Mouse (Mus musculus) heart, postnatal 14 days (tissue): ENCODE data around the gene Zfp961. TPM values are rescaled to one million over a fixed set of nuclear protein-coding genes. Genes with fewer than 3 reads are reported as not detected.
A peak's percentile ranks its signal among the peaks of the same experiment; 100 is the strongest.
"Not testable (repeated sequence)": the region's sequence is repeated elsewhere in the genome, so short reads cannot be mapped to it uniquely, and the experiment has no call there.

Source experiments
- DNase-seq, 2 experiments: peaks; one replicate each; pipeline ENCODE4 v3.0.0; 2021 to 2022
- intact Hi-C: fragments of 180-260 bp; cut with DNase I; formaldehyde crosslinking; loops from one replicate; pipeline ENCODE4 v1.15.1; 2025
- long read RNA-seq, 2 experiments: library from polyadenylated mRNA; stranded (forward); transcript quantifications; one replicate each; pipeline ENCODE4 v2.0.0; 2021
- total RNA-seq, 2 experiments: library from RNA; stranded (reverse); gene quantifications; 2 replicates each; pipeline ENCODE4 v1.2.3; 2021

The Zfp961 gene
- total RNA-seq: 1 to 10 TPM; 8.8 to 8.9 TPM
- long read RNA-seq, experiment 1, partial matches to known transcripts: 0 of 9 reads
- long read RNA-seq, experiment 1, other reads (novel, unspliced or antisense): 1 of 9 reads
- long read RNA-seq, experiment 2, partial matches to known transcripts: 0 of 6 reads
- long read RNA-seq, experiment 2, other reads (novel, unspliced or antisense): 0 of 6 reads

- intact Hi-C loops: loop anchor here (1.0 kb wide), 1 partner anchor 27 kb away; no protein-coding TSS in a partner anchor
- DNase-seq: peak; percentile 98
These were observed at the start of gene Zfp961 for GRCm38 (mm10) chr8:71950482-71951221. Zfp961 (plus strand) TSS chr8:71951038.

- intact Hi-C loops, DNase-seq: not testable (repeated sequence)
These were observed 47.8 kb upstream of the Zfp961 start for GRCm38 (mm10) chr8:71903084-71903483.

DNA sequence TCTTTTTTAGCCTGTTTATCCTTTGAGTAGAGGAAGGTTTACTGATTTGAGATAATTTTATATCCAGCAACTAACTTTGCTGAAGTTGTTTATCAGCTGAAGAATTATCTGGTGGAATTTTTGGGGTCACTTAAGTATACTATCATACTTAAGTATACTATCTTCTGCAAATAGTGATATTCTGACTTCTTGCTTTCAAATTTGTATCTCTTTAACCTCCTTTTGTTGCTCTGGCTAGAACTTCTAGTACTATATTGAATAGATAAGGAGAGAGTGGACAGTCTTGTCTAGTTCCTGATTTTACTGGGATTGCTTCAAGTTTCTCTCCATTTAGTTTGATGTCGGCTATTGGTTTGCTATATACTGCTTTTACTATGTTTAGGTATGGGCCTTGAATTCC is 44.0 kb upstream of the Zfp961 start:
- intact Hi-C loops: loop anchor here (5.0 kb wide), 1 partner anchor 65 kb away; no protein-coding TSS in a partner anchor
- DNase-seq: no peak

- intact Hi-C loops: loop anchor here (1.0 to 5.0 kb wide), 2 partner anchors 14 to 64 kb away; no protein-coding TSS in a partner anchor
- DNase-seq: no peak
These were observed 43.0 kb upstream of the Zfp961 start for GRCm38 (mm10) chr8:71907798-71908257.

- intact Hi-C loops: loop anchor here (1.0 to 5.0 kb wide), 2 partner anchors 14 to 64 kb away; no protein-coding TSS in a partner anchor
- peak; percentile 87 to 88 for DNase-seq
These were observed 42.3 kb upstream of the Zfp961 start, which contains the start of the genes Zfp882 and Zfp617 for GRCm38 (mm10) chr8:71908309-71909261. Zfp882 (plus strand) TSS chr8:71908608. Zfp617 (plus strand) TSS chr8:71908635.

- no peak for DNase-seq
These were observed 38.6 kb upstream of the Zfp961 start for GRCm38 (mm10) chr8:71912286-71912685.

DNA sequence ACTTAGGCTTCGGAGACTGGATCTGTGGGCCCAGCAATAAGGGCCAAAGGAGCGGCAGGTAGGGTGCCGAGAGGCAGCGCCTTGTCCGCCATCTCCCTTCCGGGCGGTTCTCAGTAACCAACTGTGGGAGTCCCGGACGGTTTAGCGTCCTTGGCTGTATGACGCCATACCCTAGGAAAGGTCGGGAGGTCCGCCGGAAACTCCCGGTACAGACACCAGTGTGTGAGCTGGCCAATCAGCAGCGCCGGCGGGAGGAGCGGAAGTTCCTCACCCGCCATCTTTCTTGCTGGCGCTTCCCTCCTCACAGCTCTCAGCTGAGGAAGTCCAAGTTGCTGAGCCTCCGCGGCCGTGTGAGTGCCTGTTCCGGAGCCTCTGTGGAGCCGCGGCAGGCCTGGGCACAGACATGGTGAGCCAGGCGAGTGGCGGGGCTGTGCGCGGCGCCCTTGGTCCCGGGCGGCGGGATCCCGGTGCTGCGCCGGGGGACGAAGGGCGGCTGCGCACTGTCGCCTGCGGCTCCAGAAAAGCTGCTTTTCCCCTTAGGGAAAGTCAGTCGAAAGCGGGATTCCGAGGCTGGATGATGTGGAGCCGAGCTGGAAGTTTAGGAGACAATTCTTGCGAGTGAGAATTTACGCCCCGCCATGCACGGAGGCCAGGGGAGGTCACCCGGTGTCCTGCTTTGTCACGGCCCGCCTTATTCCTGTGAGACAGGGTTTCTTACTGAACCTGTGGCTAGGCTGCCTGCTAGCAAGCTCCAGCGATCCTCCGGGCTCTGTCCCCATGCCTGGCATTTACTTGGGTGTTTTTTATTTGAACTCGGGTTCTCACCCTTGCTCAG is 28.1 kb upstream of the Zfp961 start:
- intact Hi-C loops: loop anchor here (1.0 to 5.0 kb wide), 3 partner anchors 14 to 50 kb away; partner anchors contain the start of genes Zfp617 and Zfp882
- DNase-seq: peak; percentile 92

More at GRCm38 (mm10) chr8:71912286-71912685, 38.6 kb upstream of the Zfp961 start:
- intact Hi-C loops: no loop called here

DNA sequence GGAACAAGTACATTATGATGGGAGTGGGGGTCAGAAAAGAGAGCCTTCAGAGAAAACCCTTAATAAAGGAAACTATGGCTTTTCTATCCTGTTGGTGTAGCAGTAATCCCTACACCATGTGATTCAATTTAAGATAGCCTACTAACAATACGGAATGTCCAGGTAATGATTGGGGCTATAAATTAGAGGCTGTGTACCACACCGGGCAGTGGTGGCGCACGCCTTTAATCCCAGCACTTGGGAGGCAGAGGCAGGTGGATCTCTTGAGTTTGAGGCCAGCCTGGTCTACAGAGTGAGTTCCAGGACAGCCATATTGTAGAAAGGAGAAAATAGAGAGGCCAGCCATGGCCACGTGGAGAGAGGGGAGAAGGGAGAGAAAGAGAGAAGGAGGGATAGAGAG is 25.0 kb upstream of the Zfp961 start:
- no peak for DNase-seq
- intact Hi-C loops: no loop called here

DNA sequence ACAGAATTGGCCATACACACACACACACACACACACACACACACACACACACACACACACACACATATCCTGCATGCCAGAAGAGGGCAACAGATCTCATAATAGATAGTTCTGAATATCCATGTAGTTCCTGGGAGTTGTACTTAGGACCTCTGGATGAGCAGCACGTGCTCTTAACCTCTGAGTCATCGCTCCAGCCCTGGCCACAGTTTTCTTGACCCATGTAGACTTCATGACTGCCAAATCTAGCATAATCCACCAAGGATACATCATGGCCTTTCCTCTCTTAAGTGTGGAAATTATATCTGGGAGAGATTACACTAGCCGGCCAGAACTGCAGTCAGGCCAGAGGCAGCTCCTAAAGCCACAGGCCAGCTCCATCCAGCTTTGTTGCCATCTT is 24.3 kb upstream of the Zfp961 start:
- intact Hi-C loops: no loop called here
- no peak for DNase-seq

DNA sequence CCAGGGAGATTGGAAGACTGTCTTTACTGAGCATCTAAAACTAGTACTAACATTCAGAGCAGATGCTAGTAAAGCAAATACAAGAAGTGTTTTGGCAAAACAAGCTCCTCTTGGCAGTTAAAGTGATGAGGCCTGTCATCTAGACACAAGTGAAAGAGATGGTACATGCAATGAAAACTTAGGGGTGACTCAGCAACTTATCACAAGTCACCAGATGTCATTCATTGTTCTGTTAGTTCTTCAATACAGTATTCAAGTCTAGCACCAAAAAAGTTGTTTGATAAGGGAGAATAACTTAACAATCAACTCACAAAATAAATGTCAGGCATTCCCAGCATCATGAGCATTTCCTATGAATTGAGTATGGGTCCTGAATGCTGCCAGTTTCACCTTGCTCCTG is 23.1 kb upstream of the Zfp961 start:
- intact Hi-C loops: no loop called here
- no peak for DNase-seq

GRCm38 (mm10) chr8:71938037-71938436 is 12.8 kb upstream of the Zfp961 start:
- DNase-seq, intact Hi-C loops: not testable (repeated sequence)

- DNase-seq: no peak
- intact Hi-C loops: no loop called here
These were observed 10.3 kb upstream of the Zfp961 start for GRCm38 (mm10) chr8:71940293-71941208.

- intact Hi-C loops: no loop called here
- DNase-seq: no peak
These were observed 9.1 kb upstream of the Zfp961 start for GRCm38 (mm10) chr8:71941776-71942175.

GRCm38 (mm10) chr8:71948624-71949023 is 2.2 kb upstream of the Zfp961 start:
- no peak for DNase-seq
- intact Hi-C loops: no loop called here

DNA sequence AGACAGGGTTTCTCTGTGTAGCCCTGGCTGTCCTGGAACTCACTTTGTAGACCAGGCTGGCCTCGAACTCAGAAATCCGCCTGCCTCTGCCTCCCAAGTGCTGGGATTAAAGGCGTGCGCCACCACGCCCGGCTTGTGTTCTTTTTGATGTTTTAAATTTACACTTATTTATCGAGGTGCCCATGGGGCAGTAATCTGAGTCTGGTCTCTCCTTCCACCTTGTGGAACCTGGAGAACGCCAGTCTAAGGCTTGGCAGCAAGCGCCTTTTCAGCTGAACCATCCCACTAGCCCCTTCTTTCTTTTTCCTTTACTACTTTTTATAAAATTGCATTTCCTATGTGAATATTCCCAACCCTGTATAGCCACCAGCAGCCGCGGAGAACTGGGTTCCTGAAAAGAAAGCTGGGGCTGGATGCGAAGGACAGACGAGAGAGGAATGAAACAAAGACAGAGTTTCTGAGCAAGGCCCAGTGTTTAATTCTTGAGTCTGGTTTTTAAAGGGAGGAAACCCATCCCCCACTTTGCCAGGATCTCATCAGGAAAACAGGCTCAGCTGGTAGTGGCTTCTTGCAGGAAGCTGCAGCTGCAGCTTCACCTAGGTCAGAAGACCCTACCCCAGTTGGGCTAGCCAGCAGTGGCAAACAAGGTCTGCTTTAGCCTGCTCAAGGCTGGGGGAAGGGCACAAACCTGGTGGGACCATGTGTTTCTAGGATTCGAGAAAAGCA is 761 bp downstream of the Zfp961 start:
- peak in 1 of 2 experiments; percentile 8 for DNase-seq
- intact Hi-C loops: no loop called here

DNA sequence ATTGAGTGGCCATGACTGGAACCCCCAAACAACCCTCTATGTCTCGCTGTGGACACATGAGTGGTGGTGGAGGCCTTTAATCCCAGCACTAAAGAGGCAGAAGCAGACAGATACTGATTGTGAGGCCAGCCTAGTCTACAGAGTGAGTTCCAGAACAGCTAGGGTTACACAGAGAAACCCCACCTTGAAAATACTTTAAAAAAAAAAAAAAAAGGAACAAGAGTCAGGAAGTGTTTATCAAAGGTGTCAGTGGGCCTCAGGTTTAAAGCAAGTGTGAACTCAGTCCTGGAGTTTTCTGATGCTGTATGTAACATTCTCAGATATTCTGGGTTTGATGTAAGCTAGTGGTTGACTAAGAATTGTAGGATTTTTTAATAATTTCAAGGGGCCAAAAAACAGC is 1.7 kb downstream of the Zfp961 start:
- intact Hi-C loops: no loop called here
- DNase-seq: no peak

GRCm38 (mm10) chr8:71952961-71953700 is 2.3 kb downstream of the Zfp961 start:
- intact Hi-C loops, DNase-seq: not testable (repeated sequence)
